Comparison of ENCODE assay signal across 8 mouse cellular contexts in the genomic region with DNA sequence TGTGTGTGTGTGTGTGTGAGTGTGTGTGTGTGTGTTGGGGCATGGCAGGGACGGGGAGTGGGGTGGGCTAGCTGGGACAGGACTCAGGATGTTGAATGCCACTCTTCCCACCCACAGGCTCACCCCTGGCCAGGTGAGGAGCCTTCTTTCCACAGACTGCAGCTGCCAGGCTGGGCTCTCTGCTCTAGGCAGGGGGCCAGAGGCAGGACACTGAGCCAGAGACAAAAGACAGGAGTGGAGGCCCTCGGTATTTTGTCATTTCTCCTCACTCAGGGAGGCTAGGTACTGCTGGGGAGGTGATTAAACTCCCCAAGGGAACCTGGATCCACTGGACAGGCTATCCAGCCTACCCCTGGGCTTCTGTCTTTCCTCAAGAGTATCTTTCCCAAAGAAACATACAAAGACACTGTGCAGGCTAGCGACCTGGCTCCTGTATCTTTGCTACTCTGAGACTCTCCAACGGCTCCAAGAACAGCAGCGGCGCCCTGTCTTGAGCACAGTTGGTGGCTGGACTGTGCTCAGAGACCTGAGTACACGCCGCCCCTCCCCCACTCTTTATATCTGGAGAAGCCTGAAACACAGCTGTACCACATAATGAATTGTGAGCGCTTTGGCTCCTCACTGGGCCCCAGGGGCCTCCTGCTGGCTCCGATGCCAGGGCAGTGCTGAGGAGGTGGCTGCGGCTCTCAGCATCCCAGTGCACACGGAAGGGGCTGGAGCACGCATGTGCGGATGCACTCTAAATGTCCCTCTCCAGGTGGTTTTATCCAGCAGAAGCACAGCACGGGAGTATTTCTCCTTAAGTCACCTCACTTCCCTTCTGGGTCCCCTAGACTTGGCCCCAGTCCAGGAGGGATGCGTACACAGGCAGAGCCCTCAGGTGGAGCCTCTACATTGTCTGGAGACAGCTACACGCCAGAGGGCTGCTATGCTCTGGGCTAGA. TPM values are rescaled to one million over a fixed set of nuclear protein-coding genes. Genes with fewer than 3 reads are reported as not detected.
A peak's percentile ranks its signal among the peaks of the same experiment; 100 is the strongest.
DNase-seq lines count a peak whose midpoint lies in the region; ATAC-seq lines count a peak whose summit lies in the region.

No protein-coding gene starts in this region.

- peaks cover 26% of the 10 kb centered on the region for H3K4me1 ChIP-seq in embryonic facial prominence, embryonic 14.5 days (ENCODE audit: control insufficient read depth, insufficient read depth, low read length)
- peaks cover 66% of the 10 kb centered on the region for H3K4me1 ChIP-seq in lung, embryonic 15.5 days
- peaks cover 42% of the 10 kb centered on the region for H3K4me1 ChIP-seq in stomach, embryonic 16.5 days (ENCODE audit: control insufficient read depth, insufficient read depth, low read length)

- ATAC-seq in embryonic facial prominence, embryonic 14.5 days (ENCODE audit: low read depth): peak; percentile 80
- peak; percentile 24; the same call in 1 of the 2 replicates for ATAC-seq in lung, embryonic 15.5 days (ENCODE audit: borderline replicate concordance, extremely low read depth, low FRiP score, low TSS enrichment)
- peak; percentile 71 for ATAC-seq in stomach, embryonic 16.5 days (ENCODE audit: insufficient read depth, low FRiP score)

- peak overlapping the region; percentile 78 for H3K27ac ChIP-seq in embryonic facial prominence, embryonic 14.5 days (replicated peaks; ENCODE audit: low read depth, low read length)
- peak overlapping the region; percentile 80 for H3K27ac ChIP-seq in lung, embryonic 15.5 days
- peak overlapping the region; percentile 86 for H3K27ac ChIP-seq in stomach, embryonic 16.5 days (ENCODE audit: low read length)

- peak overlapping the region; percentile 43; the same call in 1 of the 2 replicates for H3K9ac ChIP-seq in embryonic facial prominence, embryonic 14.5 days (ENCODE audit: low read depth, low read length)
- 0 out of 2 replicates have a peak overlapping the region, but pooled peaks have one; percentile 9 for H3K9ac ChIP-seq in lung, embryonic 15.5 days
- peak overlapping the region; percentile 46 for H3K9ac ChIP-seq in stomach, embryonic 16.5 days (ENCODE audit: low read length)

- intact Hi-C loops in heart, postnatal 36 days (cut with DNase I): no loop called here
- intact Hi-C loops in left cerebral cortex, postnatal 36 days (cut with DNase I): no loop called here

- H3K36me3 ChIP-seq in embryonic facial prominence, embryonic 14.5 days (ENCODE audit: control insufficient read depth, insufficient read depth, low read length): no peaks in the 10 kb centered on the region
- no peaks in the 10 kb centered on the region for H3K36me3 ChIP-seq in lung, embryonic 15.5 days
- no peaks in the 10 kb centered on the region for H3K36me3 ChIP-seq in stomach, embryonic 16.5 days (ENCODE audit: control insufficient read depth, insufficient read depth, low read length)

- 13% methylated on average over 17 of the region's 17 CpGs for WGBS in embryonic facial prominence, embryonic 14.5 days
- 17% methylated on average over 17 of the region's 17 CpGs for WGBS in lung, embryonic 15.5 days
- WGBS in stomach, embryonic 16.5 days: 20% methylated on average over 17 of the region's 17 CpGs

- no peaks in the 10 kb centered on the region for H3K9me3 ChIP-seq in embryonic facial prominence, embryonic 14.5 days (ENCODE audit: control insufficient read depth, low read length)
- H3K9me3 ChIP-seq in lung, embryonic 15.5 days: no peaks in the 10 kb centered on the region
- H3K9me3 ChIP-seq in stomach, embryonic 16.5 days (replicated peaks; ENCODE audit: control insufficient read depth, low read length): no peaks in the 10 kb centered on the region

- H3K4me2 ChIP-seq in embryonic facial prominence, embryonic 14.5 days (ENCODE audit: low read depth, low read length): peak overlapping the region; percentile 28
- peak overlapping the region; percentile 25 for H3K4me2 ChIP-seq in lung, embryonic 15.5 days
- peak overlapping the region; percentile 27; the same call in 1 of the 2 replicates for H3K4me2 ChIP-seq in stomach, embryonic 16.5 days (ENCODE audit: low read depth, low read length)

- no peaks in the 10 kb centered on the region for H3K27me3 ChIP-seq in embryonic facial prominence, embryonic 14.5 days (replicated peaks; ENCODE audit: control insufficient read depth, insufficient read depth, low read length)
- H3K27me3 ChIP-seq in lung, embryonic 15.5 days: no peaks in the 10 kb centered on the region
- H3K27me3 ChIP-seq in stomach, embryonic 16.5 days (ENCODE audit: control insufficient read depth, insufficient read depth, low read length): no peaks in the 10 kb centered on the region

- DNase-seq in embryo, embryonic 10 days (ENCODE audit: low spot score): peak; percentile 67
- DNase-seq in embryonic facial prominence, embryonic 14.5 days (ENCODE audit: low spot score): peak; percentile 89
- DNase-seq in heart, postnatal 36 days: peak; percentile 52 to 64
- no peak for DNase-seq in left cerebral cortex, postnatal 36 days (ENCODE audit: low spot score in 2 of 2)
- DNase-seq in yolk sac, embryonic 10.5 days (ENCODE audit: low spot score): no peak
- no peak for DNase-seq in right cerebral cortex, postnatal 14 days

- no peak overlapping the region for H3K4me3 ChIP-seq in embryonic facial prominence, embryonic 14.5 days (ENCODE audit: low read depth, low read length)
- H3K4me3 ChIP-seq in lung, embryonic 15.5 days: no peak overlapping the region
- H3K4me3 ChIP-seq in stomach, embryonic 16.5 days (replicated peaks; ENCODE audit: low read length): no peak overlapping the region

RNA-seq across cellular contexts. Expression of a gene that starts 7.9 kb away (rescaled TPM):
- 2.4 and 3.5 TPM in 2 replicates for polyA plus RNA-seq in embryonic facial prominence, embryonic 14.5 days (2014; fragmentation: Nextera tagmentation; extraction: Ambion mirVana)
- not detected for total RNA-seq in heart, postnatal 36 days (2021)
- polyA plus RNA-seq in lung, embryonic 15.5 days (2015; fragmentation: Nextera tagmentation; extraction: Ambion mirVana): 1.1 and 1.4 TPM in 2 replicates
- polyA plus RNA-seq in stomach, embryonic 16.5 days (2015; fragmentation: Nextera tagmentation; extraction: Ambion mirVana): 0.57 and 0.72 TPM in 2 replicates
- under 1 TPM; 0.27 to 0.45 TPM for total RNA-seq in left cerebral cortex, postnatal 36 days (2021)

RNA-seq across cellular contexts. Expression of a gene that starts 43.1 kb away (rescaled TPM):
- 8.7 and 11.3 TPM in 2 replicates for polyA plus RNA-seq in embryonic facial prominence, embryonic 14.5 days (2014; fragmentation: Nextera tagmentation; extraction: Ambion mirVana)
- 10 to 100 TPM; 21.2 to 26.6 TPM for total RNA-seq in heart, postnatal 36 days (2021)
- polyA plus RNA-seq in lung, embryonic 15.5 days (2015; fragmentation: Nextera tagmentation; extraction: Ambion mirVana): 9.6 and 12.6 TPM in 2 replicates
- 6.0 and 6.9 TPM in 2 replicates for polyA plus RNA-seq in stomach, embryonic 16.5 days (2015; fragmentation: Nextera tagmentation; extraction: Ambion mirVana)
- total RNA-seq in left cerebral cortex, postnatal 36 days (2021): 10 to 100 TPM; 64.1 to 87.6 TPM

Comparison
In these comparisons a context has a peak if more than half of its experiments do, and no peak if none do; other contexts are left out.
1. DNase-seq: peak in embryo, embryonic 10 days (single experiment), embryonic facial prominence, embryonic 14.5 days (single experiment) and heart, postnatal 36 days (2 of 2); none in left cerebral cortex, postnatal 36 days (0 of 2), yolk sac, embryonic 10.5 days (single experiment) and right cerebral cortex, postnatal 14 days (single experiment).
2. ATAC-seq: peak in every context shown above with its lines; median percentile 80 in embryonic facial prominence, embryonic 14.5 days; 71 in stomach, embryonic 16.5 days; 24 in lung, embryonic 15.5 days.
3. Peak in every context shown above with its lines, with median percentiles within 50 percentile points of each other: H3K27ac ChIP-seq, H3K4me2 ChIP-seq and H3K9ac ChIP-seq.